Mouse (Mus musculus): ENCODE results near the gene Clic6.

GRCm38 (mm10) chr16:92503105-92503504 is 17.6 kb downstream of the Clic6 start:
- TF ChIP-seq TAL1 (IDR thresholded peaks at IDR 0.05; ENCODE audit: low read length) (no peak), GATA1 (IDR thresholded peaks at IDR 0.05; ENCODE audit: low read length) (no peak)
